Mouse (Mus musculus) ovary, adult 18-20 months (tissue): Measurements from ENCODE around the gene Map3k12.

ENCODE experiments used
- DNase-seq: peaks from one replicate; pipeline ENCODE4 v3.0.0; 2022; ENCODE audit warnings: low spot score, mixed read lengths

The Map3k12 gene

GRCm38 (mm10) chr15:102459381-102459780 lies 57.5 kb downstream of the Map3k12 start:
- DNase-seq: no peak

GRCm38 (mm10) chr15:102458904-102459317 lies 58.0 kb downstream of the Map3k12 start, which contains the start of gene Prr13:
Gene Prr13, plus strand, starts transcription at chr15:102459028.
- DNase-seq: peak; percentile 89

GRCm38 (mm10) chr15:102458050-102458736 lies 58.7 kb downstream of the Map3k12 start:
- DNase-seq: no peak

- no peak for DNase-seq
These were observed 60.9 kb downstream of the Map3k12 start for GRCm38 (mm10) chr15:102455993-102456392.

GRCm38 (mm10) chr15:102451666-102452430 lies 65.0 kb downstream of the Map3k12 start:
- no peak for DNase-seq

- no peak for DNase-seq
These were observed 65.9 kb downstream of the Map3k12 start for GRCm38 (mm10) chr15:102450928-102451327.

- DNase-seq: no peak
These were observed 67.5 kb downstream of the Map3k12 start for GRCm38 (mm10) chr15:102449366-102449765.
